Mouse (Mus musculus) C2C12 (cell line): ENCODE results near the gene Eri2.
"Not testable (repeated sequence)": the region's sequence is repeated elsewhere in the genome, so short reads cannot be mapped to it uniquely, and the experiment has no call there.

ENCODE experiments used
- CEBPB ChIP-seq: IDR thresholded peaks from one replicate; pipeline ENCODE4 v1.6.1; 2011; ENCODE audit warnings: low read depth, mild to moderate bottlenecking, control low read depth, moderate library complexity
- CTCF ChIP-seq: IDR thresholded peaks from one replicate; pipeline ENCODE4 v1.5.1; 2011; ENCODE audit not compliant: control insufficient read depth, insufficient read depth, insufficient read length
- FOSL1 ChIP-seq: IDR thresholded peaks from one replicate; pipeline ENCODE4 v1.8.0; 2011; ENCODE audit warnings: mild to moderate bottlenecking, low read length; ENCODE audit not compliant: poor library complexity, insufficient read depth, severe bottlenecking
- MYOG ChIP-seq: IDR thresholded peaks from one replicate; pipeline ENCODE4 v1.6.1; 2011; ENCODE audit not compliant: control insufficient read depth, insufficient read length; ENCODE audit errors: extremely low read depth

- TF ChIP-seq CTCF, CEBPB, FOSL1, MYOG: not testable (repeated sequence)
Observed at GRCm38 (mm10) chr7:119731262-119731661, 62.6 kb downstream of the Eri2 start.
